Mouse (Mus musculus) lung, embryonic 15.5 days (tissue): ENCODE data around the gene AF366264. TPM values are rescaled to one million over a fixed set of nuclear protein-coding genes. Genes with fewer than 3 reads are reported as not detected.

ENCODE experiments used
- polyA plus RNA-seq: library from polyadenylated mRNA; unstranded; fragments of >200 nt; fragmentation: Nextera tagmentation; extraction: Ambion mirVana; gene quantifications from 2 replicates; pipeline ENCODE4 v1.2.1, GENCODE M21; 2015

The AF366264 gene
- polyA plus RNA-seq, 1 experiment from 2014 or later = not detected

Other genes with a start within 250 kb of the AF366264 start
- 42.8 and 45.6 TPM in 2 replicates for gene Rasa3, start 160.8 kb downstream of the AF366264 start, polyA plus RNA-seq
- gene Cfap97d2, start 132.5 kb downstream of the AF366264 start, polyA plus RNA-seq = 0.17 and 0.24 TPM in 2 replicates
- gene Cdc16, start 80.7 kb downstream of the AF366264 start, polyA plus RNA-seq = 214 and 215 TPM in 2 replicates
- gene Upf3a, start 52.8 kb downstream of the AF366264 start, polyA plus RNA-seq = 41.9 and 45.4 TPM in 2 replicates
- 28.3 and 30.1 TPM in 2 replicates for gene Champ1, start 31.3 kb upstream of the AF366264 start, polyA plus RNA-seq
- gene Coprs, start 51.9 kb upstream of the AF366264 start, polyA plus RNA-seq = 40.8 and 44.1 TPM in 2 replicates